8 mouse cellular contexts compared by ENCODE assay signal in genomic region chr4:116448673-116449072, GRCm38 (mm10). TPM values are rescaled to one million over a fixed set of nuclear protein-coding genes. Genes with fewer than 3 reads are reported as not detected.
DNase-seq lines count a peak whose midpoint lies in the region; ATAC-seq and TF ChIP-seq lines count a peak whose summit lies in the region.

No protein-coding gene starts in this region.

- no peak for ATAC-seq in forebrain, embryonic 12.5 days (ENCODE audit: low FRiP score)

- H3K4me2 ChIP-seq in forebrain, embryonic 12.5 days = no peak overlapping the region

- no peak overlapping the region for H3K4me3 ChIP-seq in forebrain, embryonic 10.5 days
- H3K4me3 ChIP-seq in forebrain, embryonic 12.5 days (replicated peaks) = no peak overlapping the region
- no peak overlapping the region for H3K4me3 ChIP-seq in E14TG2a.4 (replicated peaks; ENCODE audit: low read length)

- peaks cover 18% of the 10 kb centered on the region for H3K36me3 ChIP-seq in forebrain, embryonic 10.5 days (replicated peaks)
- H3K36me3 ChIP-seq in forebrain, embryonic 12.5 days (replicated peaks) = no peaks in the 10 kb centered on the region; the same call in 1 of the 2 replicates
- H3K36me3 ChIP-seq in E14TG2a.4 (ENCODE audit: insufficient read depth, low read length) = peaks cover 5% of the 10 kb centered on the region; the same call in 1 of the 2 replicates

- H3K27ac ChIP-seq in forebrain, embryonic 10.5 days = no peak overlapping the region
- no peak overlapping the region for H3K27ac ChIP-seq in forebrain, embryonic 12.5 days

- 57% methylated on average over 8 of the region's 8 CpGs for WGBS in forebrain, embryonic 10.5 days
- WGBS in forebrain, embryonic 12.5 days = 54% methylated on average over 8 of the region's 8 CpGs

- peak; percentile 20 for DNase-seq in forebrain, embryonic 10.5 days (ENCODE audit: extremely low spot score, low spot score)
- peak; percentile 78 for DNase-seq in c-Kit-positive CD71-positive TER-119-negative erythroid progenitor cells, embryonic 14.5 days (ENCODE audit: low read depth)
- DNase-seq in gastrocnemius, postnatal 25 days = peak; percentile 14
- DNase-seq in layer of hippocampus, postnatal 36 days = peak; percentile 17 to 27
- peak; percentile 82 for DNase-seq in naive thymus-derived CD4-positive, alpha-beta T cell, adult 2 months (ENCODE audit: low read depth)
- peak; percentile 14 to 23 for DNase-seq in thymus, adult 18-20 months

- H3K9me3 ChIP-seq in forebrain, embryonic 10.5 days = no peaks in the 10 kb centered on the region
- no peaks in the 10 kb centered on the region for H3K9me3 ChIP-seq in forebrain, embryonic 12.5 days
- H3K9me3 ChIP-seq in E14TG2a.4 (ENCODE audit: low read length) = no peaks in the 10 kb centered on the region

- TF ChIP-seq CTCF in E14TG2a.4 (conservative IDR thresholded peaks at IDR 0.05; ENCODE audit: low read length) = peak; percentile 78

- H3K9ac ChIP-seq in forebrain, embryonic 12.5 days = no peak overlapping the region

- no peaks in the 10 kb centered on the region for H3K4me1 ChIP-seq in forebrain, embryonic 10.5 days
- H3K4me1 ChIP-seq in forebrain, embryonic 12.5 days = no peaks in the 10 kb centered on the region
- peaks cover 2% of the 10 kb centered on the region; the same call in 1 of the 2 replicates for H3K4me1 ChIP-seq in E14TG2a.4 (replicated peaks; ENCODE audit: low read depth, low read length)

- H3K27me3 ChIP-seq in forebrain, embryonic 10.5 days (ENCODE audit: poor library complexity, severe bottlenecking) = no peaks in the 10 kb centered on the region
- H3K27me3 ChIP-seq in forebrain, embryonic 12.5 days = no peaks in the 10 kb centered on the region
- no peaks in the 10 kb centered on the region for H3K27me3 ChIP-seq in E14TG2a.4 (ENCODE audit: insufficient read depth, low read length)

RNA-seq across cellular contexts. Expression of gene Mast2, which starts 15.3 kb away (rescaled TPM):
- polyA plus RNA-seq in forebrain, embryonic 10.5 days (2016; fragmentation: Nextera tagmentation; extraction: Ambion mirVana) = 15.4 and 15.9 TPM in 2 replicates
- polyA plus RNA-seq in forebrain, embryonic 12.5 days (2016; fragmentation: Nextera tagmentation; extraction: Ambion mirVana) = 33.6 and 33.8 TPM in 2 replicates
- 10 to 100 TPM; 76.6 to 83.8 TPM for total RNA-seq in gastrocnemius, postnatal 25 days (2021)
- 100 to 1,000 TPM; 101 to 105 TPM for total RNA-seq in layer of hippocampus, postnatal 36 days (2021)

RNA-seq across cellular contexts. Expression of gene Ipp, which starts 58.7 kb away (rescaled TPM):
- polyA plus RNA-seq in forebrain, embryonic 10.5 days (2016; fragmentation: Nextera tagmentation; extraction: Ambion mirVana) = 19.7 and 22.9 TPM in 2 replicates
- 21.5 and 22.2 TPM in 2 replicates for polyA plus RNA-seq in forebrain, embryonic 12.5 days (2016; fragmentation: Nextera tagmentation; extraction: Ambion mirVana)
- 10 to 100 TPM; 11.0 to 14.6 TPM for total RNA-seq in gastrocnemius, postnatal 25 days (2021)
- 10 to 100 TPM; 18.6 to 19.2 TPM for total RNA-seq in layer of hippocampus, postnatal 36 days (2021)

Comparison
In these comparisons a context has a peak if more than half of its experiments do, and no peak if none do; other contexts are left out.
1. DNase-seq: peak in every context shown above with its lines; median percentile 82 in naive thymus-derived CD4-positive, alpha-beta T cell, adult 2 months; 78 in c-Kit-positive CD71-positive TER-119-negative erythroid progenitor cells, embryonic 14.5 days; 22 in layer of hippocampus, postnatal 36 days; 20 in forebrain, embryonic 10.5 days; 18 in thymus, adult 18-20 months; 14 in gastrocnemius, postnatal 25 days.